Mouse (Mus musculus) urinary bladder, postnatal 10 days (tissue): Measurements from ENCODE around the gene Mocs2.

ENCODE experiments used
- DNase-seq: peaks from one replicate; pipeline ENCODE4 v3.0.0; 2022; ENCODE audit warnings: low spot score

The Mocs2 gene

GRCm38 (mm10) chr13:114817751-114818360 is at the start of gene Mocs2:
Gene Mocs2, plus strand, starts transcription at chr13:114818236.
- peak; percentile 84 for DNase-seq

- no peak for DNase-seq
Measured at GRCm38 (mm10) chr13:114791511-114791910, 26.5 kb upstream of the Mocs2 start.

- DNase-seq: no peak
Measured at GRCm38 (mm10) chr13:114793250-114794030, 24.6 kb upstream of the Mocs2 start.

- no peak for DNase-seq
Measured at GRCm38 (mm10) chr13:114801857-114802256, 16.2 kb upstream of the Mocs2 start.

DNA sequence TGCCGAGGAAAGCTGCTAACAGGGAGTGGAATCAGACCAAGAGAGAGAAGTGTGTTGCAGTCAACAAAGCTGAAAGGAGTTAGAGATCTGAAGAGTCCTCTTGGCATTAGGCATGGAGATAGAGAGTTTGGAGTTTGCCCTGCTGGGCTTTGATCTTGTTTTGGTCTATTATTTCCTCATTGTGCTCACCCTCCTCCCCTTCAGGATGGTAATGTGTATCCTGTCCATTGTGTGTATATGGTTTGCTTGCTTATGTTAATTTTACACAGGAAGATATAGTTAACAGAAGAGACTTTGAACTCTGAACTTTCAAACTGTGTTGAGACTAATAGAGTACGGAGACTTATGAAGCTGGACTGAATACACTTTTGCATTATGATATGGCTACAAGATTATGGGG is 15.1 kb upstream of the Mocs2 start:
- no peak for DNase-seq

DNA sequence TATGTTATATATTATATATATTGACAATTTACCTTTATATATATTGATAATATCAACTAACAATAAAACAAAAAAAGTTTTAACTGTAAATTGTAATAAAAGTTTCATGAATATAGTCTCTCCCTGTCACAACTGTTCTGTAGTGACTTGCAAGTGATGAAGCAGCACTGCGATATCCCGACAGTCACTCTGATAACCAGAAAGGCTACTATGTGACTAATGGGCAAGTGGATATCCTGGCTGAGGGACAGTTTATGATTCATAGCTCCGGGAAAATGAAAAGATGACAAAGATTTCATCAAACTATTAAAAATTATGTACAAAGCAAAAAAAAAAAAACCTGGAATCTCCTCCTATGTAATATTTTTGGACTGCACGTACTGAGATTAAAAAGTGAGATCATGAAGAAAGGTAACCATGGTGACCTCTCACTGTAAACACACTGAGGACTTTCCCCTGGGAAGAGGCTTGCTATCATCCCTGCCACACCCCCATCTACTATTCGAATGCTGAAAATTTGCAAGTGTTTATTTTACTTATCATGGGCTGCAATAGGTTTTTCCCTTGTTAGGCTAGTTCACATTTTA is 8.3 kb upstream of the Mocs2 start:
- DNase-seq: no peak

- DNase-seq: no peak
Measured at GRCm38 (mm10) chr13:114818513-114818912, 477 bp downstream of the Mocs2 start.

GRCm38 (mm10) chr13:114822871-114823270 is 4.8 kb downstream of the Mocs2 start:
- DNase-seq: no peak

DNA sequence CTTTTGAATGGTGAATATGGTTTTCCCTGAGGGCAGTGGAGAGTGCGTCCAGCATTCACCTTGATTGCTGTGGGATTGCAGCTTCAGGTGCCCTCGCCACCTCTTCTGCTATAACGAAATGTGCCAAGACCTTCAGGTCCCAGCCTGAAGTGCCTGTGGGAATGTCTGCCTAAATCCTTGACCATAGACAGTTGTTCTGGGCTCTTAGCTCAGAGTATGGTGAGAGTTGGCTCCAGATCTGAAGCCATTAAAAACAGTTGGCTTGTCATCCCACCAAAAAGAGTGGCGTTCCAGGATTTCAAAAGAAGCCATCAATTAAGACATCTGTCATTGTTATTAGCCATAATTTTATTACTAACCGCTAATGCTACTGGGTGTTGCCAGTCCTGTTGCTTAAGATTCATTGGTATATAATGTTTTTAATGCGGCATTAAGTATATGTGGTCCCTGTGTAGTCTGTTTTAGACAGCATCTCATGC is 7.4 kb downstream of the Mocs2 start:
- no peak for DNase-seq

DNA sequence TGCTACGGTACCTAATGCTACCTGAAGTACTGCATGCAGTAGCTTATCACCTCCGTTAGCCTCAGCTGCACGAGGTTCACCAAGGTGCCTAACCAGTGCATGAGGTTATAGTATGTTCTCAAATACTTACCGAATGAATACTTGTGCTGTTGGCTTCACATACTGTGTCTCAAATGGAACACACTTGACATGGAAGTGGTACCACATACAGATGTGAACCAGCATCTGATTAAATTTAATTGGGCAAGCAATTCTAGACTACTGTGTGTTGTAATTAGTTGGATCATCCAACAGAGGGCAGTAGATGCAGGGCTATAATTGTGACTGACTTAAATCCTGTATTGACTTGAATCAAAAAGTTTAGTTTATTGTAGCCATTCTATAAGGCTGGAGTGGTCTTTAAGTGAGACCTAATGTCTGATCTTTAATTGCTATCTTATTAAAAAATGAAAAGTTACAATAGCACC is 13.4 kb downstream of the Mocs2 start:
- DNase-seq: no peak

GRCm38 (mm10) chr13:114832761-114833160 is 14.7 kb downstream of the Mocs2 start:
- DNase-seq: no peak

DNA sequence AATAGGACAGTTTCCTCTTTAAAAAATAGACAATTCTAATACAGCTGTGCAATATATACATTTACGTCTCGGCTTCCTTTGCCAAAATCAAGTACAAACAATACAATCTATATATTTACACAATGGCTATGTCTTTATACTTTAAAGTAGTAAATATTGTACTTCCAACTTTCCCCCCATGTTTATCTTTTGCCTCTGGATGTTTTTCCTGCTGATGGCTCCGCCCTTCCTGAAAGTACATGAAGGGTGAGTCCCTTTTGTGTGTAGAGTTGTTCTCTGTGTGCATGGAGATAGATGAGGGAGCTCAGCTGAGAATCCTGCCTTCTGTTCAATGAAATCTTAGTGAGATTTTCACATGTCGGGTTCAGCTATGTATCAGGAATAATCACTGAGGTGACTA is 15.3 kb downstream of the Mocs2 start:
- DNase-seq: no peak

DNA sequence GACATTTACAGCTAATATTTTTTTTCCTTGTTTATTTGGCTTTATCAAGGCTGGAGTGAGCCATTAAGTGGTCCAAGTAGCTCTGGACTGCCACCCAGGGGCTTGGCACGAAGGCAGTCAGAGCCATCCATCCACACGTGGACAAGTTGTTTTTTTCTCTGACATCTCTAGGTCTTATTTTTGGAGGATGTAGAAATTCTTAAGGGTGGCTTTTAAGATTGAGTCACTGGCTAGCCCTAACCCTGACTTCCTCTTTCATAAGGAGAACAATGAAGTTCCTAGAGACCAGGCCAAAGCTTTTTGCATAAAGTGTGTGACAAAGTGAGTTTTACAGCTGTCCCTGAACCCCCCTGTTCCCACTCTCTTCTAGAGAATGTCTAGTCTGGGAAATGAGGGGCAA is 16.5 kb downstream of the Mocs2 start:
- no peak for DNase-seq

GRCm38 (mm10) chr13:114837061-114837460 is 19.0 kb downstream of the Mocs2 start:
- DNase-seq: no peak

DNA sequence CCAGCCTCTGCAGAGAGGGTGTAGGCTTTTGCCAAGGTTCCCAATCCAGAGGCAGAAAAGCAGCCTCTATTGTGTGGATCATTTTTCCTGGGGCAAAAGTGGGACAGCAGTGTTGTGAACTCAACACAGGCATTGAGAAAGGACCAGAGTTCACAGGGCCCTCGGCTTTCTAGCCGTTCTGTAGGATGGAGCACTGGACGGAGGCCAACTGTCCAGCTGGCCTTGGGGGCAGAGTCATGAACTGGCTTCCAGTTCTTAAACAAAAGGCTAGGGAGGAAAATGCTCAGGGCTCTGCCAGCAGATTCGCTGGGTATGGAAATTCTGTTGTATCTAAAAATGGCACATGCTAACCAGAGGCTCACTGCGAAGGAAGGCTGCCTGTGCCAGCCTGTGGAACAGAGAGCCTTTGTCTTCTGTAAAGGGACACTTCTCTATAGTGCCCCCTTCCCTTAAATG is 20.5 kb downstream of the Mocs2 start:
- no peak for DNase-seq

DNA sequence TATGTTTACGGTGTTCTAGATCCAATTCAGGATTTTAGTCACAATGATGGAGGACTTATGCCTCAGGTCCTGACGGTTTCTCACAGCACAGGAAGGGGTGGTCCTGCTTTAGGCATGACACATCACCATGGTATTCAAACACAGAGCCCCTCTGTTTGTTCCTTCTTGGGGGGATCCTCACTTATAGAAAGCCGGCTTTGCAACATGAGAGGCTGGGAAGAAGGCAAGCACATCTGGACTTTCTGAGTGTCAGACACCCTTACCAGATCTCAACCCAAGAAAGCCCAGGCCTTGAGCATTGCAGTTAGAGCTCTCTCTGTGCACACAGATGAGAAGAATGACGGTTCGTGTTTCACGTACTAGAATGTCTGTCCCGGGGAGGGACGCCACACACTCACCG is 21.1 kb downstream of the Mocs2 start:
- DNase-seq: no peak

GRCm38 (mm10) chr13:114840545-114840944 is 22.5 kb downstream of the Mocs2 start:
- no peak for DNase-seq

GRCm38 (mm10) chr13:114843318-114843717 is 25.3 kb downstream of the Mocs2 start:
- DNase-seq: no peak

- DNase-seq: no peak
Measured at GRCm38 (mm10) chr13:114845804-114846203, 27.8 kb downstream of the Mocs2 start.

DNA sequence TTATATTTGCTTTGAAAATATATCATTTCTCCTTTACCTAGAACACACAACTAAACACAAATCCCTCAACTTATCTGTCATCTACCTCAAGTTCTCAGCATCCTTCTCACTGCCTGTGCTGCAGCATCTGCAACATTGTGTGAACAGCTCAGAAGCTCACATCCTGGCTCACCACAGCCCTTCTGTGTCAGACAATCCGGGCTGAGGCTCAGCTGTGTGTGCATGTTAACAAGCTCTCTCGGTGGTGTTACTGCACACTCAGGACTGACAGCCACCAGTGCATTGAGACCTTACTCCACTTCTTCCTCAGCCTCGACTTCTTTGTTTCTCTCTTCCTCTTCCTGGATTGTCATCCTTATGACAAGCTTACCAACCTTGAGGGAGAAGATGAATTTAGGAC is 30.9 kb downstream of the Mocs2 start:
- no peak for DNase-seq

DNA sequence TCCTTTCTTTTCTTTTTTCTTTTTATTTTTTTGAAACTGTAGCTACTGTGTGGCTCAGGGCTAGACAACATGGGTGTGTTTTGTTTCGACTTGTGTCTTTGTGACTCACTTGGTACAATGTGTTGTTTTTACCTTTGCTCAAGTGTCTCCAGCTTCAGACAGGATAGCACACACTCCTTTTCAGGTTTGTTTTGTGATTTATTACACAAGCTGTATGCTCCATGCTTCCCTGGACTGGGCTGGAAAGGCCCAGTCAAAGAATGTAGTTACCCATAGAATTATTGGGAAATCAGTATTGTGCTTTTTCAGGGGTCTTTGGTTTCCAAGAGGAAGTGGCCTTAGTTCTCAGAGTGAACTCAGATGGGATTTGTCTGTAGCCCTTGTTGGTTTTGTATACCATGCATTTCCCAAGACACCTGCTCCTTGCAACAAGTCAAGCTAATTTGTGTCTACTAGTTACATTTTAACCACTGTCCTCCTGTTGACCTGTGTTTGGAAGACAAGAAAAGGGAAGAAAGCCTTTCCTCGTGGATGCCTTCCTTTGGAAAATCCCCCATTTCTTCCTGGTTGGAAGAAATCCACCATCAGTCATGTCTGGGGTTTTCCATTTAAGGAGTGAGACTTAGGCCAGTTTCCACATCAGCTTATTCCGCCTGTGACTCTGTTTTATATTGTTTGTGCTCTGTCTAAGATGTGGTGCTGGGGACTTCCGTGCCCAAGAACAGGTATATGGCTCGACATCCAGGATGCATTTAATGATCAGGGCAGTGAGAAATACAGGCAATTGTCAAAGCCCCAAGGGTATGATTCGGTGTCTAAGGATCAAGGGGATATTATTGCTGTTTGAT is 34.5 kb downstream of the Mocs2 start:
- no peak for DNase-seq

DNA sequence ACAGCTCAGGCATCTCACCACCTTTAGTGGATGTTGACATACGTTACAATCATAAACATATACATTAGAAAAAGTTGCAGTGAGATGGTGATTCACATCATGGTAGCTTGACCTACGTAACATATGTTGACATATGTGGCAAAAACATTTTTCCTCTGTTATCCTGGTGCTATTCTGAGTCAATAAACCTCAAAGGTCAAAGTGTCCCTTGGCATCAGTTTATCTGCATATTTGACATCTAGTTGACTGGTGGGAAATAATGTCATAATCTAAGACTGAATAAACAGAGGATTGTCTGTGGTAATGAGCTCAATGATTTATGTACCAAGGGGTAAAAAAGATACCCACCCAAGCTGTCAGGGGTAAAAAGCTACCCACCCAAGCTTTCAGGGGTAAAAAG is 35.1 kb downstream of the Mocs2 start:
- DNase-seq: no peak
